Comparison of ENCODE assay signal across 8 mouse cellular contexts in genomic region chr8:79639586-79640451, GRCm38 (mm10). TPM values are rescaled to one million over a fixed set of nuclear protein-coding genes. Genes with fewer than 3 reads are reported as not detected.
A peak's percentile ranks its signal among the peaks of the same experiment; 100 is the strongest.
DNase-seq lines count a peak whose midpoint lies in the region; ATAC-seq lines count a peak whose summit lies in the region.

Gene Otud4 (plus strand): TSS chr8:79639618.

- H3K4me2 ChIP-seq in intestine, embryonic 16.5 days (ENCODE audit: low read depth, low read length), result peak within 1 kb of the TSS; percentile 66

- peak within 1 kb of the TSS; percentile 94 for H3K4me3 ChIP-seq in embryonic facial prominence, embryonic 10.5 days
- peak within 1 kb of the TSS; percentile 76 for H3K4me3 ChIP-seq in intestine, embryonic 16.5 days (ENCODE audit: low read length)

- H3K4me1 ChIP-seq in embryonic facial prominence, embryonic 10.5 days, result peaks cover 23% of the 10 kb centered on the region
- peaks cover 15% of the 10 kb centered on the region for H3K4me1 ChIP-seq in intestine, embryonic 16.5 days (ENCODE audit: control insufficient read depth, insufficient read depth, low read length)

- intact Hi-C loops in left cerebral cortex, postnatal 36 days (cut with DNase I), result loop anchor here (2.0 to 5.0 kb wide), 2 partner anchors 243 to 345 kb away; partner anchors contain the start of genes Mmaa and Smad1

- no peaks in the 10 kb centered on the region for H3K27me3 ChIP-seq in embryonic facial prominence, embryonic 10.5 days (replicated peaks; ENCODE audit: low read depth, poor library complexity, severe bottlenecking)
- no peaks in the 10 kb centered on the region for H3K27me3 ChIP-seq in intestine, embryonic 16.5 days (replicated peaks; ENCODE audit: control insufficient read depth, insufficient read depth, low read length)

- H3K36me3 ChIP-seq in embryonic facial prominence, embryonic 10.5 days (replicated peaks), result peaks cover 16% of the 10 kb centered on the region
- H3K36me3 ChIP-seq in intestine, embryonic 16.5 days (ENCODE audit: control insufficient read depth, insufficient read depth, low read length), result 0 out of 2 replicates have a peak, but pooled peaks cover 3% of the 10 kb centered on the region

- peak; percentile 68 for ATAC-seq in intestine, embryonic 16.5 days

- peak within 1 kb of the TSS; percentile 81 for H3K9ac ChIP-seq in intestine, embryonic 16.5 days (ENCODE audit: low read depth, low read length)

- no peaks in the 10 kb centered on the region for H3K9me3 ChIP-seq in embryonic facial prominence, embryonic 10.5 days
- H3K9me3 ChIP-seq in intestine, embryonic 16.5 days (ENCODE audit: control insufficient read depth, low read length), result no peaks in the 10 kb centered on the region

- H3K27ac ChIP-seq in embryonic facial prominence, embryonic 10.5 days (replicated peaks), result peak within 1 kb of the TSS; percentile 98
- H3K27ac ChIP-seq in intestine, embryonic 16.5 days (ENCODE audit: low read length), result peak within 1 kb of the TSS; percentile 99

- under 1% methylated on average over 103 of the region's 103 CpGs for WGBS in embryonic facial prominence, embryonic 10.5 days
- WGBS in intestine, embryonic 16.5 days, result under 1% methylated on average over 103 of the region's 103 CpGs

- DNase-seq in embryo, embryonic 10 days (ENCODE audit: low spot score), result peak; percentile 62
- no peak for DNase-seq in embryo, embryonic 9.5 days (ENCODE audit: extremely low spot score)
- peak; percentile 72 for DNase-seq in embryonic facial prominence, embryonic 10.5 days (ENCODE audit: low spot score)
- DNase-seq in gonadal fat pad, adult 2 months (ENCODE audit: low read depth), result no peak
- peak; percentile 66 to 80 for DNase-seq in left cerebral cortex, postnatal 36 days (ENCODE audit: low spot score in 2 of 2)
- DNase-seq in mesoderm, embryonic 11.5 days (ENCODE audit: low read depth, low spot score), result peak; percentile 62
- DNase-seq in right cerebral cortex, postnatal 4 days, result peak; percentile 57

RNA-seq across cellular contexts. Expression of gene Otud4, which starts in this region (rescaled TPM):
- 16.1 and 17.8 TPM in 2 replicates for polyA plus RNA-seq in embryonic facial prominence, embryonic 10.5 days (2016; fragmentation: Nextera tagmentation; extraction: Ambion mirVana)
- polyA plus RNA-seq in gonadal fat pad, adult 2 months (2012; rRNA removed), result 27.8 and 31.5 TPM in 2 replicates
- 8.4 and 8.6 TPM in 2 replicates for polyA plus RNA-seq in intestine, embryonic 16.5 days (2015; fragmentation: Nextera tagmentation; extraction: Ambion mirVana)
- total RNA-seq in left cerebral cortex, postnatal 36 days (2021), result 10 to 100 TPM; 36.6 to 38.6 TPM

Comparison
In these comparisons a context has a peak if more than half of its experiments do, and no peak if none do; other contexts are left out.
1. DNase-seq: peak in embryo, embryonic 10 days (single experiment), embryonic facial prominence, embryonic 10.5 days (single experiment), left cerebral cortex, postnatal 36 days (2 of 2), mesoderm, embryonic 11.5 days (single experiment) and right cerebral cortex, postnatal 4 days (single experiment); none in embryo, embryonic 9.5 days (single experiment) and gonadal fat pad, adult 2 months (single experiment).